Mouse (Mus musculus) bone marrow, adult 2 months (tissue): Measurements from ENCODE around the gene Irgm2. TPM values are rescaled to one million over a fixed set of nuclear protein-coding genes. Genes with fewer than 3 reads are reported as not detected.

Experiments
- H3K27ac ChIP-seq: fragments of 200-500 bp; 2 replicates; pipeline ENCODE4 v1.5.1; 2012; ENCODE audit warnings: low read depth, mild to moderate bottlenecking, control low read depth, inconsistent platforms, low read length; ENCODE audit not compliant: control insufficient read depth, poor library complexity, insufficient read depth
- H3K4me1 ChIP-seq: fragments of 200-500 bp; 2 replicates; pipeline ENCODE4 v1.6.1; 2011; ENCODE audit warnings: low read length; ENCODE audit not compliant: control insufficient read depth, insufficient read depth
- H3K4me3 ChIP-seq: fragments of 200-500 bp; replicated peaks from 2 replicates; pipeline ENCODE3; 2011; ENCODE audit warnings: mild to moderate bottlenecking, low read depth, low read length, control low read depth; ENCODE audit not compliant: control insufficient read depth
- CTCF ChIP-seq: fragments of 200-500 bp; IDR thresholded peaks from 2 replicates; pipeline ENCODE4 v1.5.1; 2011; ENCODE audit warnings: low read length, control low read depth; ENCODE audit not compliant: control insufficient read depth, insufficient read depth
- POLR2A ChIP-seq: fragments of 200-500 bp; IDR thresholded peaks from 2 replicates; pipeline ENCODE4 v1.6.1; 2011; ENCODE audit warnings: low read depth, mild to moderate bottlenecking, control low read depth, low read length, borderline replicate concordance; ENCODE audit not compliant: control insufficient read depth
- WGBS: fragments of 180-500 bp; shearing (Covaris S2); methylation state at CpG from one replicate; pipeline ENCODE4 v1.1.7; 2018; 5-methylcytosine and 5-hydroxymethylcytosine counted together
- polyA plus RNA-seq: library from polyadenylated mRNA; stranded (reverse); fragments of >200 nt; gene quantifications from 2 replicates; pipeline ENCODE4 v1.2.4, GENCODE M21; 2011; ENCODE audit warnings: low replicate concordance; ENCODE audit not compliant: missing spikeins, insufficient read depth, insufficient read length

Irgm2 gene
- polyA plus RNA-seq, 1 experiment = 7.0 TPM

DNA sequence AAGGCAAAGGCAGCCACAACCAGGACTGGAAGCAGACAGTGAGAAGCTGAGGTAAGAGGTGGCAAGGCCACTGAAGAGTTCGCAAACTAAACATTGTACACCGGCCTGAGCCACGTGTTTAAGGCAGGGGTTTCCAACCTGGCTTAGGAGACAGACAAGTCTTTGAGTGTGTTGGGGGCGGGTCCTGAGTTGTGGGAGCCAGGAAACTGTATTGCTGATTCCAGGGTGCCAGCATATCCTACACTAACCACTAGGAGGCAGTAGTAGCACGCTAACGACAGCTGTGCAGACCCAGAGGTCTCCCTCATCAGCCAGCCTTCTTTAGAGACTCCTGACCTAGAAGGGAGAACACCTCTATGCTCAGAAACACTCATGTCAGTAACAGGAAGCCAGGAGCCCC lies 35.7 kb downstream of the Irgm2 start:
- TF ChIP-seq POLR2A (no peak), CTCF (peak; percentile 87)
- Histone ChIP-seq H3K4me1 (no peaks in the 10 kb centered on the region), H3K4me3 (no peak overlapping the region), H3K27ac (no peak overlapping the region)
- WGBS = 37% methylated on average over 6 of the region's 6 CpGs

DNA sequence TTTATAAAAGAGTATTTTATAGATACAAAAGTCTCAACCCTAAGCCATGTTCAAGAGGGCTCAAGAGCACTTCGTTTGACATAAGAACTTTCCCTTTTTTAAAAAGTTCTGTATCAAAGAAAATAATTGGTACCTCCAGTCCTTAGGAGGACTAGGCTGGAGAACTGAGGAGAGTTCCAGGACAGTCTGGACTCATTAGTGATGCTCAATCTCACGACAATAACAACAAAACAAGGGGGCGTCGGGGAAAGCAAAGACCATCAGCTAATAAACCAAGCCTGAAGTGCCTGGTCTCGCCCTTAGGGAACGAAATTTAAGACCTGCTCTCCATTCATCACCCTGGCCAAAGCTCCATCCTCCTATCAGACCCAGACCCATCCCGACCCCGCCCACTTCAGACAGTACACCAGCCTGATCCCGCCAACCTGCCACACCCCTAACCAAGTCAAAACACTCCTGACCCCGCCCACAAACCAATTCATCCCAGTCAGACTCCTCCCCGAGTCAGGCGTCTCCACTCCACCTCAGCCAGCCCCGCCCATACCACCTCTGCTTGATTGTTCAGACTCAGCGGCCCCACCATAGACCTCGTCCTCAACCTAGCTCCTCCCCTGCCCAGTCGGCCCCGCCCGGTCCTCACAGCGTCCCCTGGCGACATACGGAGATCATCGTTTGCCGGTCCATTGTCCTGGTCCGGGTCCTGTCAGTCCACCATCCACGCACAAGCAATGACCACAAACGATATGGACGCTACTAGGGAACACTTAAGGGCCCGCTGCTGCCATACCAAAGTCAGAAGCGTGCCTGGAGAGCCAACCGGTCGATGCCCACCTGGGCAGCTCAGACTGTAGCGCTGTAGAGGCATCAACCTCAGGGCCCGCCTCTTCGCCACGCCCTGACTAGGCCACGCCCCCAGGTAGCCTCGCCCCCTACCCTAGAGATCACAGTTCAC lies 39.7 kb downstream of the Irgm2 start:
- Histone ChIP-seq H3K27ac (no peak overlapping the region), H3K4me3 (peak overlapping the region; percentile 43), H3K4me1 (no peaks in the 10 kb centered on the region)
- TF ChIP-seq CTCF (peak; percentile 34; the same call in 1 of the 2 replicates), POLR2A (no peak)
- 8% methylated on average over 37 of the region's 37 CpGs for WGBS

GRCm38 (mm10) chr11:58247294-58247693 lies 47.9 kb downstream of the Irgm2 start:
- TF ChIP-seq POLR2A (no peak), CTCF (no peak)
- H3K4me1 ChIP-seq = no peaks in the 10 kb centered on the region; the same call in 1 of the 2 replicates
- no peak overlapping the region for H3K4me3 ChIP-seq
- 45% methylated on average over 4 of the region's 4 CpGs for WGBS
- no peak overlapping the region for H3K27ac ChIP-seq

GRCm38 (mm10) chr11:58249203-58249981 lies 50.0 kb downstream of the Irgm2 start:
- H3K4me1 ChIP-seq = no peaks in the 10 kb centered on the region; the same call in 1 of the 2 replicates
- H3K27ac ChIP-seq = no peak overlapping the region
- WGBS = 80% methylated on average over 7 of the region's 7 CpGs
- TF ChIP-seq POLR2A (no peak), CTCF (no peak)
- no peak overlapping the region for H3K4me3 ChIP-seq

DNA sequence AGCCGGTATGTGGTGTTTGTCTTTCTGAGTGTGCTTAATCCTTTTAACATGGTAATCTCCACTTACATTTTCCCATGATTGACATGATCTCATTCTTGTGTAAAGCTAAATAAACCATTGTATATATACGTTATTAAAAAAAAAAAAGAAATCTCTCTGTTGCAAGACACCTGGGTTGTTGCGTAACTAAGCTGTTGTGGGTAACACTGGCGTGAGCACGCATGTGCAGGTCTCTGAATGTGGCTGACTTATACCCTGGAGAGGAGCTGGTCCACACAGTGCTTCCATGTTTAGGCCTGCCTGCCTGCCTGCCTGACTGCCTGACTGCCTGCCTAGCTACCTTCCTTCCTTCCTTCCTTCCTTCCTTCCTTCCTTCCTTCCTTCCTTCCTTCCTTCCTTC lies 51.1 kb downstream of the Irgm2 start:
- Histone ChIP-seq H3K4me3 (no peak overlapping the region), H3K4me1 (no peaks in the 10 kb centered on the region; the same call in 1 of the 2 replicates), H3K27ac (no peak overlapping the region)
- no peak for TF ChIP-seq CTCF
- no peak for TF ChIP-seq POLR2A
- WGBS = 50% methylated on average over 5 of the region's 5 CpGs

DNA sequence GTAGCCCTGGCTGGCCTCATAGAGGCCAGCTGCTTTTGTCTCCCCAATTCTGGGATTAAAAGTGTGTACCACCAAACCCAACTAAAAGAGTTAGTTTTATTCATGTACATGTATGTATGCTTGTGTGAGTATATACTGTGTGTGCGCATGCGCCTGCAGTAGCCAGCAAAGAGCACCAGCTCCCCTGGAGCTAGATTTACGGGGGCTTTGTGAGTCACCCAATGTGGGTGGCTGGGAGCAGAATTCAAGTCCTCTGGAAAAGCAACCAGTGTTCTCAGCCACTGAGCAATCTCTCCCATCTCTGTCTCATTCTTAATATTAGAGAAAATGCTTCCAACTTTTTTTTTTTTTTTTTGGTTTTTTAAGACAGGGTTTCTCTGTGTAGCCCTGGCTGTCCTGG lies 55.0 kb downstream of the Irgm2 start:
- Histone ChIP-seq H3K4me3 (no peak overlapping the region), H3K27ac (no peak overlapping the region), H3K4me1 (no peaks in the 10 kb centered on the region; the same call in 1 of the 2 replicates)
- no peak for TF ChIP-seq CTCF
- no peak for TF ChIP-seq POLR2A
- 74% methylated on average over 3 of the region's 3 CpGs for WGBS

DNA sequence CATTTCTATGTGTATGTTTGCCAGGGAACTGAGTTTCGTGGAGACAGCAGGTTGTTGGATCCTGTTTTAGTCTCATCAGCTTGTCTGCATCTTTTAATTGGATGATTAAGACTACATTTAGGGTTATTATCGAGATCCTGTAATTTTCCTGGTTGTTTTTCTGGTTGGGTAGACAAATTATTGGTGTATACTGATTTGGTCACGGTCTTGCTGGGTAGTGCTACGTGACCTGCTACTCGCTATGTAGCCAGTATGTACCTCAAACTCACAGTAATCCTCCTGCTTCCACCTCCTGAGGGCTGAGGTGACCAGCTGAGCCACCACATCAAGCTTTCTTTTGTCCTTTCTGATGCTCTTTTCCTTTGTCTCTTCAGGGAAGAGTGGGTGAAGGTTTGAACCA lies 58.4 kb downstream of the Irgm2 start:
- Histone ChIP-seq H3K4me3 (no peak overlapping the region), H3K4me1 (peaks cover 2% of the 10 kb centered on the region), H3K27ac (no peak overlapping the region)
- TF ChIP-seq CTCF = no peak
- no peak for TF ChIP-seq POLR2A
- 75% methylated on average over 5 of the region's 5 CpGs for WGBS

DNA sequence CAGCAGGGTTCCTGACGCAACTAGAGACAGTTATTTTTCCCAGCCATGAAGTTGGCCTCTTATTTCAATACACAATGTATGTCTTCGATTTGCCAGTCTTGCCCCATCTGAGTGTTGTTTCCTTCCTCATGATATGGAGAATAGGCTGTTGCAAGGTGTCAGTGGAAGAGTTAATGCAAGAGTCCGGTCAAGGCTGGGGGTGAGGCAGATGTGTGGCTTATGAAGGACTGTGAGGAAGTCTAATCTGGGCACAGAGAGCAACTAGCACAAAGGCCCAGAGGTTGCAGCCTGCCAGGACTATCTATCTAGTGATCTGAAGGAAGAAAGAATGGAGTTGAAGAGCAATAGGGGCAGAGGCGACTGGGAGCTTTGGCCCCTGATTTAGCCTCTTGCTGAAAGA lies 60.7 kb downstream of the Irgm2 start:
- 39% methylated on average over 4 of the region's 4 CpGs for WGBS
- Histone ChIP-seq H3K4me1 (peaks cover 2% of the 10 kb centered on the region), H3K27ac (peak overlapping the region; percentile 77), H3K4me3 (no peak overlapping the region)
- TF ChIP-seq POLR2A (no peak), CTCF (no peak)
